Mouse (Mus musculus) left cerebral cortex, adult 2 months (tissue): ENCODE measurements around the gene Necap1. TPM values are rescaled to one million over a fixed set of nuclear protein-coding genes. Genes with fewer than 3 reads are reported as not detected.

Experiments
- DNase-seq, 2 experiments: peaks; one replicate each; pipeline ENCODE4 v3.0.0; 2021 to 2022; ENCODE audit warnings: low spot score in 2 of 2, mixed read lengths in 1 of 2; ENCODE audit errors: extremely low spot score in 1 of 2
- H3K27ac ChIP-seq: fragments of 200-600 bp; 2 replicates; pipeline ENCODE4 v1.8.1; 2022
- H3K4me3 ChIP-seq: fragments of 200-600 bp; 2 replicates; pipeline ENCODE4 v1.8.1; 2022
- CTCF ChIP-seq: fragments of 200-600 bp; IDR thresholded peaks from 2 replicates; pipeline ENCODE4 v1.8.1; 2022; ENCODE audit warnings: antibody characterized with exemption, mild to moderate bottlenecking, moderate library complexity
- intact Hi-C: fragments of 180-260 bp; cut with DNase I; formaldehyde crosslinking; loops from one replicate; pipeline ENCODE4 v1.15.1; 2025
- microRNA-seq, 2 experiments: library from miRNA; unstranded; fragments of <30 nt; microRNA quantifications; one replicate each; pipeline ENCODE4 v1.2.0; 2021
- total RNA-seq, 2 experiments: library from RNA; stranded (reverse); gene quantifications; 2 replicates each; pipeline ENCODE4 v1.2.3; 2021

Gene Necap1
- total RNA-seq, 2 experiments from 2014 or later = 171 to 192 TPM

DNA sequence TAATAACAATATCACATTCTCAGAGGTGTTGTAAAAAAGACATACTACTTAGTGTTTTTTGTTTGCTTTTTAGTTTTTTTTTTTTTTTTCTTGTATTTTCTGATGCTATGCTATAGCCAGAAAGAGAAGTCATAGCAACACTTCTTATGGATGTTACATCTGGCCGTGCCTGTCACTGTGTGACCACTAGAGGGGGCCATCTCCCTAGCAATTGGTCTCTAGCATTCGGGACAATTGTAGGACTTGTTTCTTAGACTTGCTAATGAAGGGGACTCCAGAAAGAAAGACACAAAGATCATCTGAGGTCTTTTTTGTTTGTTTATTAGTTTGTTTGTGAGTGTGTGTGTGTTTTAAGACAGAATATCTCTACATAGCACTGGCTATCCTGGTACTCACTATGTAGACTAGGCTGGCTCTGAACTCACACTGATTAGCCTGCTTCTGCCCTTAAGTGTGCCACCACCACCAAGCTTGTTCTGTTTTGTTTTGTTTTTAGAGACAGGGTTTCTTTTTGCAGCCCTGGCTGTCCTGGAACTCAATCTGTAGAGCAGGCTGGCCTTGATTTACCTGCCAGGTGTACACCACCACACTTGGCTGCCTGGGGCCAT, 18.3 kb downstream of the Necap1 start:
- peak; percentile 56 to 71 for DNase-seq
- intact Hi-C loops = loop anchor here (1.0 to 10.0 kb wide), 4 partner anchors 295 to 1482 kb away; no protein-coding TSS in a partner anchor
- TF ChIP-seq CTCF = peak; percentile 87
- Histone ChIP-seq H3K27ac (no peak overlapping the region), H3K4me3 (no peak overlapping the region)

DNA sequence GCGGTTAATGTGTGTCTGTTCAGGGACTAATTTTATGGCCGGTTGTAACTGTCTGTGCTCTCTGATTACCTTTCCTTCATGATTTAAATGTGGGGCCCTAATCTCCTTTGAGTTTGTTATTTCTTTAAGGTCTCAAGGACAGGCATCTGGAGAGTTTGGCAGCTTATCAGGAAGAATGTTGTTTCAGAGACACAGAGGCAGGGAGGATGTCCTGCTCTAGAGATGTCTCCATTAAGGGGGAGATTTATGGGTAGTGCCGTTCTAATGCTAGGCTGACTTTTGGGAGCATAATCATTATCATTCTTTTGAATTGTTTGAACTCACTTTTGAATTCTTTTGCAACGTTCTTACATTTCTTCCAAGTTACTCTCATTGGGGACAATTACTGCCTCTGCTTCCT, 45.6 kb downstream of the Necap1 start:
- no peak for DNase-seq
- intact Hi-C loops = no loop called here
- H3K4me3 ChIP-seq = no peak overlapping the region
- no peak overlapping the region for H3K27ac ChIP-seq
- no peak for TF ChIP-seq CTCF

DNA sequence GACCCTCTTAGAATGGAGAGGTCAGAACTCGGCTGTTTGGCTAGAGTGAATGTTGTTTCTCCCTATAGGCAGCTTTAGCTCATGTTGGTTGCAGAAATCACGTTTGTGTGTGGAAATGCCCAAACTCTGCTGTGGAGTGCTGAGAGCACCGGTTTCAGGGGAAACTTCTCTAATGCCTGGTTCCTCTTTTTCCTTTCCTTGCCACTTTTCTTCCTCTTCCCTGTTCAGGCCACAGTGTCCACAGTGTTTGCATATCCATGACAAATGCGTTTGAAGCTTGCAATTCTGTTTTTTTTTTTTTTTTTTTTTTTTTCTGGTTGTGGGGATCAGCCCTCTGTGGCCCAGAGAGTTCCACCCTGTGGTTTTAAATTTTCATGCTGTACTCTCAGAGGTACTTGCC, 47.2 kb downstream of the Necap1 start, which contains the start of gene Clec4a1:
Clec4a1 (plus strand) TSS at position 398 of the 400 bp plus-strand sequence.
- H3K27ac ChIP-seq = no peak within 1 kb of the TSS
- no peak for TF ChIP-seq CTCF
- no peak for DNase-seq
- intact Hi-C loops = no loop called here
- H3K4me3 ChIP-seq = no peak within 1 kb of the TSS

DNA sequence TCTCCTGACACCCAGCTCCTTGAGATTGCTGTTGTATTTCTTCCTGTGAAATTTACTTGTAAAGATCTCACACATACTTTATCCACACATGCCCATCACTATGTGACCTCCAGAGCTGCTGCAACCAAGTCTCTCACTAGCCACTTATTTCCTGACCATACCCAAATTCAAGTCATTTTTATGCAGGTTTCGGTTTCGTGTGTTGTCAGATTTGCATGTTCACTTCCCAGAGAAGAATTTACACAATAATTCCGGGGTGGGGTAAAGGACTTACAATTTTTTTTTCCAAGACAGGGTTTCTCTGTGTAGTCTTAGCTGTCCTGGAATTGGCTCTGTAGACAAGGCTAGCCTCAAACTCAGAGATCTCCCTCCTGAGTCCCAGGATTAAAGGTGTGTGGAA, 60.6 kb downstream of the Necap1 start:
- intact Hi-C loops = no loop called here
- TF ChIP-seq CTCF = no peak
- no peak overlapping the region for H3K4me3 ChIP-seq
- no peak overlapping the region for H3K27ac ChIP-seq
- no peak for DNase-seq

Small RNAs within 50 kb of the gene (microRNA-seq; reads per million reads assigned to microRNA genes)
- 0.73 to 1.2 reads per million in 2 experiments for gene Mir7231

Other genes starting within 250 kb of the Necap1 start
- not detected for gene Dppa3, start 248.1 kb upstream of the Necap1 start, total RNA-seq
- gene Nanog, start 167.0 kb upstream of the Necap1 start, total RNA-seq = not detected
- gene Slc2a3, start 72.8 kb upstream of the Necap1 start, total RNA-seq = 100 to 1,000 TPM; 111 to 128 TPM
- gene Foxj2, start 54.6 kb upstream of the Necap1 start, total RNA-seq = 10 to 100 TPM; 28.4 to 29.2 TPM
- gene C3ar1, start 18.3 kb upstream of the Necap1 start, total RNA-seq = under 1 TPM; 0.47 to 0.75 TPM
- gene Clec4a1, start 47.4 kb downstream of the Necap1 start, total RNA-seq = under 1 TPM; 0.58 to 0.86 TPM
- gene Clec4a3, start 78.0 kb downstream of the Necap1 start, total RNA-seq = 1 to 10 TPM; 1.5 to 2.0 TPM
- gene Clec4a4, start 115.9 kb downstream of the Necap1 start, total RNA-seq = not detected
- gene Clec4b1, start 175.5 kb downstream of the Necap1 start, total RNA-seq = not detected
- 1 to 10 TPM; 2.1 to 2.6 TPM for gene Clec4a2, start 232.0 kb downstream of the Necap1 start, total RNA-seq